Mouse (Mus musculus): ENCODE results near the gene Eml5.

- TF ChIP-seq CTCF (IDR thresholded peaks at IDR 0.05; ENCODE audit: low read depth, low read length), result no peak
- no peak for TF ChIP-seq POLR2A (IDR thresholded peaks at IDR 0.05; ENCODE audit: insufficient read depth, low read length)
- TF ChIP-seq EP300 (IDR thresholded peaks at IDR 0.05; ENCODE audit: insufficient read depth, low read depth, low read length), result no peak
Observed at GRCm38 (mm10) chr12:98920194-98920991, 19.1 kb upstream of the Eml5 start, which contains the start of gene Ttc8.

Measured in ES-Bruce4 (cell line).